Mouse (Mus musculus) bone marrow macrophage, adult 2 months (primary cell): ENCODE measurements around the gene S100a16.

Source experiments
- CTCF ChIP-seq: IDR thresholded peaks from 2 replicates; pipeline ENCODE4 v1.5.1; 2012; ENCODE audit warnings: low read depth, mild to moderate bottlenecking, low read length, moderate library complexity
- POLR2A ChIP-seq: IDR thresholded peaks from 2 replicates; pipeline ENCODE4 v1.6.1; 2012; ENCODE audit warnings: mild to moderate bottlenecking, low read depth, low read length, borderline replicate concordance

DNA sequence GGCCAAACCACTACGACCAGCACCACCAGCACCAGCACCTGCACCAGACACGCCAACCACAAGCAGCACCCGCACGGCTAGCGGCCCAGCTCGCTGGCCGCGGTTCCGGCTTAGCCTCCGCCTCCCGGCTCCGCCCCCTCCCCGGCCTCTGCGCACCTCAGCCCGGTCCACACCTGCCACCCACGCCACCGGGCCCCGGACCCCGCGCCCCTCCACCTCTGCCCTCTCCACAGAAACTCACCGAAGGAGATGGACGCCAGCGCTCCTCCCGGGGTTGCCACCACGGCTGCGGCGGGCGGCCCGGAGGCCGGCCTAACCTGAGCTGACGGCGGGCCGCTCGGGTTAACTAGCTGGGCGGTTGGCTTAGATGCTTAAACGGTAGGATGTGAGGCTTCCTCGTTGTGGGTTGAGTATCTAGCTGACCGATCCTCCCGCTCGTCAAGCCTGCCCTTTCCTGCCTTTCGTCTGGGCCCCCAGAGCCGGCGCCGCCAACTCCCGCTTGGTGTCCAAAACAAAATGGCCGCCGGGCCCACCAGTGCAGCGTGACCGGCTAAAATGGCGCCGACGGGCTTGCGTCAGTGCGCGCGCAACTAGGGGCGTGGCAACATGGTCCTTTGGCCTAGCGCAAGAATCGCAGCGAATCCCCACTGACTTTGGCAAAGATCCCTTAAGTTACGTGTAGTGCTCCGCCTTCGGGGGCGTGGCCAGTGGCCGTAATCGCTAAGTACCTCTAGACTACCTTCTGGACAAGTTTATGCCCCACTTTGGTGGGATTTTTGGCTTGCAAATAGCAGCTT lies 27.9 kb upstream of the S100a16 start, which contains the start of gene Chtop:
- no peak for TF ChIP-seq POLR2A
- TF ChIP-seq CTCF, result no peak
